Mouse (Mus musculus) ES-E14 (cell line): Measurements from ENCODE around the gene Wdr63.

ENCODE experiments used
- HCFC1 ChIP-seq: IDR thresholded peaks from 2 replicates; pipeline ENCODE4 v1.6.1; 2012; ENCODE audit warnings: low read length, inconsistent platforms, borderline replicate concordance; ENCODE audit not compliant: insufficient read depth
- ZC3H11A ChIP-seq: IDR thresholded peaks from 2 replicates; pipeline ENCODE4 v1.6.1; 2012; ENCODE audit warnings: low read depth, mild to moderate bottlenecking, inconsistent platforms, low read length, borderline replicate concordance

- TF ChIP-seq HCFC1 = no peak
- TF ChIP-seq ZC3H11A = no peak
Measured at GRCm38 (mm10) chr3:146117258-146117996, 9.5 kb upstream of the Wdr63 start, which contains the start of gene Mcoln3.
